Mouse (Mus musculus) hematopoietic stem cell, adult 5-6 weeks (primary cell): ENCODE data around the gene Oaz2. TPM values are rescaled to one million over a fixed set of nuclear protein-coding genes. Genes with fewer than 3 reads are reported as not detected.

Experiments used
- ATAC-seq, 2 experiments: fragments of 125-278 bp in 1 of 2; replicated peaks in 1 of 2; 2 replicates each; pipeline ENCODE4 v1.8.0; 2016 to 2017; ENCODE audit warnings: inconsistent platforms in 2 of 2, mild to moderate bottlenecking in 2 of 2, moderate number of reproducible peaks in 2 of 2, low read depth in 1 of 2, moderate TSS enrichment in 1 of 2; ENCODE audit not compliant: low FRiP score in 2 of 2, poor library complexity in 2 of 2, severe bottlenecking in 2 of 2, insufficient read depth in 1 of 2, low TSS enrichment in 1 of 2
- total RNA-seq: library from RNA; stranded (forward); fragments of 172-1452, 232-1000 nt; gene quantifications from 2 replicates; pipeline ENCODE4 v1.2.3, GENCODE M21; 2017

Gene Oaz2
- total RNA-seq: 58.5 and 66.4 TPM in 2 replicates

GRCm38 (mm10) chr9:65667701-65668100, at the start of gene Oaz2:
Gene Oaz2, plus strand, starts transcription at chr9:65668001.
- ATAC-seq: no peak

- no peak for ATAC-seq
Observed at GRCm38 (mm10) chr9:65619311-65619710, 48.5 kb upstream of the Oaz2 start.

- no peak for ATAC-seq
Observed at GRCm38 (mm10) chr9:65621196-65621595, 46.6 kb upstream of the Oaz2 start.

GRCm38 (mm10) chr9:65621666-65622065, 46.1 kb upstream of the Oaz2 start:
- no peak for ATAC-seq

GRCm38 (mm10) chr9:65622826-65623225, 45.0 kb upstream of the Oaz2 start:
- peak in 1 of 2 experiments; percentile 39; a peak in 1 of 4 replicates for ATAC-seq

DNA sequence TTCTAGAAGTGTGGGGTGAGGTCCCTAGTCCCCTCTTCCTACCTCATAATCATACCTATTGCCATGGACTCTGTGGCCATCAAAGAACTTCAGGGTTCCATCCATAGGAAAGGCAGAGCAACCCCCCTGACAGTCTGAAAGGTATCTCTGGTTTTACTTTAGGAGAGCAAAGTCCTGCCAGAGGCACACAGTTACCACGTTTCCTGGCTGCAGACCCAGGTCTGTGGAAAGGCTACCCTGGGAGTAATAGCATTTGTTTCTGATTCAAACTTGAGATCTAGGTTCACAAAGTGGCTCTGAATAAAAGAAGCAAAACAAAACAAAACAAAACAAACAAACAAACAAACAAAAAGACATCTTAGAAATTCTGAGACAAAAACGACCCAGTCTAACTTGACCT, 43.5 kb upstream of the Oaz2 start:
- ATAC-seq: no peak

GRCm38 (mm10) chr9:65629025-65629766, 38.6 kb upstream of the Oaz2 start, which contains the start of gene Rbpms2:
Gene Rbpms2, plus strand, starts transcription at chr9:65629648.
- ATAC-seq: no peak

GRCm38 (mm10) chr9:65629767-65630630, 37.8 kb upstream of the Oaz2 start:
- ATAC-seq: no peak; a peak in 1 of 4 replicates

DNA sequence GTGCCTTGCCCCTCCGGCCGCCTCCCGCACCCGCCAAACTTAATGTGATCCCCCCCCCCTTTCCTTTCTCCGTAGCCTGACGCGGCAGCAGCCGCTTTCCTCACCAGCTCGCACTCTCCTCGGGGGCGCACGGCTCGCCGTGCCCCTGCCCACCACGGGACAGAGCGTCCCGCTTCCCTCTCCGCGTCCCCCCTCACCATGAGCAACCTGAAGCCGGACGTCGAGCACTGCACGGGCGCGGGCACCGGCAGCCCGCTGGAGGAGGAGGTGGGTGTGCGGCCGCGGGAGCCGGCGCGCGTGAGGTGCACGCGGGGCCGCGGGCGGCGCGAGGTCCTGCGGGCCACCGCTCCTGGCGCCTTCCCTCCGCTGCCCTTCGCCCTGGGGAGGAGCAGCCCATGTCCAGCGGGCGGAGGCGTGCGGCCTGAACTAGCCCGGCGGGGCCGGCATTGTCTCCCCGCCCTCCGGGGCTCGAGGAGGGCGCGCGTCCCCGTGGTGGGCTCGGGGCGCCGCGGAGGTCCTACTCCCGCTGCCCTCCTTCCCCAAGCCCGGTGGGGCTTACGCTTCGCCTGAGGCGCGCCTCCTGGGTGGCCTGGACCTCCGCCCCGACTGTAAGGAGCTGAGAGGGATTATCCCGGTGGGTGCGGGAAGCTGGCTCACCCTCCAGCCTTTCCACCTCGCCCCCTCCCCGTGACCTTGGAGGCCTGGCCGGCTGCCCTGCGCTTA, 37.0 kb upstream of the Oaz2 start:
- peak in 1 of 2 experiments; percentile 16; a peak in 1 of 4 replicates for ATAC-seq

DNA sequence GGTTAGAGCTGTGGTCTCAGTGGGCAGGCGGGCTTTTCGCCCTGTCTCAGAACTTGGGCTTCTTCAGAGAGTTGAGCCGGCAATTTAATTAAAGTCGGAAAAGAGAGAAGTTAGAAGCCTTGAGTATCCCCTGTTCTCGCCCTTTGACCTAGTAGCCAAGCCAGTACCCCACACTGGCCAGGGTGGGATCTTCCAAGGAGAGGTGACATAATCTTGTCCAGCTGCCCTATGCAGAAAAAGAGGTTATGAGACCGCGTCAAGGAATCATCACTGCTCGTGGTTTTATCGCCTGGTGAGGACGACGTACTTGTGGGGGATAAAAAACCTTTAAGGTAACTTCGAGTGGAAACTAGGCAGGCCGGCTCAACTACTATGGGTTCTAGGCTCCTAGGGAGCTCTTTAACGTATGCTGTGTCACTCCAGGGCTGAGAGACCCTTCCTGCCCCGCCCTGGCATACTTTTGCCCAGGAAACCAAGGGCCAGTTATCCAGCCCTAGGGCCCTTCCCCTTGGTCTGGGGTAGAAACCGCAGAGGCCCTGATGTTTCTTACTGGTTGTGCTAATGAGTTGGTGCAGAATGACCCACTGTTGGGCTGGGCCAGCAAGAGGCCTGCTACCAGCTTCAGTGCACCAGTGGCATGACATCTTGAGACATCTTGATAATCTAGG, 36.3 kb upstream of the Oaz2 start:
- peak in 1 of 2 experiments; percentile 38; a peak in 2 of 4 replicates for ATAC-seq

DNA sequence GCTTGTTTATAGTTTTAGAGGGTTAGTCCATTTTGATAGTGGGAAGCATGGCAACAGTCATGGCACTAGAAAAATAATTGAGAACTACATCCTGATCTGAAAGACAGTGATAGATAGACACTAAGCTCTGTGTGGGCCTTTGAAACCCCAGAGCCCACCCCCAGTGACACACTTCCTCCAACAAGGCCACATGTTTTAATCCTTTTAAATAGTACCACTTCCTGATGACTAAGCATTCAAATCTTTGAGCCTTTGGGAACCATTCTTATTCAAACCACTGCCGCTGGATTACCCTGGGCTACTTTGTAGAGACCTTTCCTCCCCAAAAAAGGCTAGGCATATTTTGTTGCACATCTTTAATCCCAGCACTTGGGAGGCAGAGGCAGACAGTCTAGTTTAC, 32.0 kb upstream of the Oaz2 start:
- ATAC-seq: no peak

DNA sequence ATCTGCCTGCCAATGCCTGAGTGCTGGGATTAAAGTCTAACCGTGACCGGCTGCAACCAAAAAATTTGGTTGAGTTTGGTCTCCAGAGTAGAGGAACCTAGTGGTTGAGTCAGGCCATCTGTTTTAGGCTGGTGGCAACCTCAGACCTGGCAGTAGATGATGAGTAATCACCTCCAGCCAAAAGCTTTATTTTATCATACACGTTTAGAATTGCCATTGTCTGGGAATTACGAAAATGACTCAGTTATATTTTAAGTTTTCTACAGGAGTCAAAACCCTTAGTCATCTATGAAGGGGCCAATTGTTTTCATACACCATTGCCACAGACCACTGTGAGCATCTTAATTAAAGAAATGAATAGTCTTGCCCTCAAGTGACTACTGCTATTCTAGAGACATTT, 30.9 kb upstream of the Oaz2 start:
- ATAC-seq: no peak

DNA sequence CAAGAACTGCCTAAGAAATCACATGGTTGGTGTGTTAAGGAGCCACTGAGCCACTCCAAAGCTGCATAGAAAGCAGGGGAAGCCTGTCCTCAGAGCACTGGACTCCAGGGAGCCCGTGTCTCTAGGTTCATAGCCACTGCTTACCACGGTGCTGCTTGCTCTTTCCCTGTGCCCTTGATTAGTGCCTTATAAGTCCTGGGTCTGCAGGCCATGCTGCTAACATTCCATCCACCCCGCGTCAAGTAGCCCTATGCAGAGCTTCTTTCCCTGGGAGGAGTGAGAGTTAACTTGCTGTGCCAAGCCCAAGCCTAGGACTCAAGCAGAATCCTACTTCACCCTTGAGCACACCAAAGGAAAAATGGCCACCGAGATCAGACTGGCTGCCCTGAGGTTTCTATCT, 28.7 kb upstream of the Oaz2 start:
- ATAC-seq: no peak

GRCm38 (mm10) chr9:65640838-65641410, 26.9 kb upstream of the Oaz2 start:
- no peak for ATAC-seq

GRCm38 (mm10) chr9:65641446-65642052, 26.3 kb upstream of the Oaz2 start:
- no peak for ATAC-seq

DNA sequence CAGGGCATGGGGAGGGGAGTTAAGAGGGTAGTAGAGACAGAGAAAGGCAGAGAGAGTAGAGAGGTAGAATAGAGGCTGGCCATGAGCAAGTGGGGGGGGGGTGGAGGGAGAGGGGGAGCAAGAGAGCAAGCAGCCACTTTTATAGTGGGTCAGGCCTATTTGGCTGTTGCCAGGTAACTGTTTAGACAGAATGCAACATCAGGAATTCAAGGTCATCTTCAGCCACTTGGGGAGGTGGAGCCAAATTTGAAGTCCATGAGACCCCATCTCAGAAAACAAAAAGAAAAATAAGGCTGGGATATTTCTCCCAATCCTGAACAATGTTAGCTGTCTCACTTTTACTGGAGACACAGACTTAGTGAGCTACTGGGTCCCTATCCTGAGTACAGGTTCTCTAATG, 25.3 kb upstream of the Oaz2 start:
- no peak for ATAC-seq

DNA sequence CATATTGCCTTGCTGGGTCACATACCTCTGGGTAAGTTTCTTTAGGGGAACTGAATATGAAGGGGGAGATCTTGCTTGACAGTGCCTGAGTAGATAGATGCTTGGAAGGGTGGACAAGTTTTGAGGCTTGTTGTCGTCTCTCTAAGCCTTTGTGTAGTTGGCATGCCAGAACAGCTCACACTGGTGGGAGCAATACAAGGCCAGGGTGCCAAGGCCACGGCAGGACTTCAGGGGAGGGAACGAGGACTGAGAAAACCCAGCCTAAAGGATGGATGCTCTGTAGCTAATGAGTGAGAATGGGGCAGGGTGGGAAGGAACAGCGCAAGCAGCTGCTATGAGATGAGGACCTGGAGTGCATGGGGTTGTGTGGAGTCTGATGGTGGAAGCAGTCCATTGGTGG, 22.8 kb upstream of the Oaz2 start:
- no peak for ATAC-seq
